Mouse (Mus musculus) liver, embryonic 11.5 days (tissue): ENCODE measurements around the gene Fastkd2. TPM values are rescaled to one million over a fixed set of nuclear protein-coding genes. Genes with fewer than 3 reads are reported as not detected.

Source experiments
- polyA plus RNA-seq: library from polyadenylated mRNA; unstranded; fragments of >200 nt; fragmentation: Nextera tagmentation; extraction: Ambion mirVana; gene quantifications from 2 replicates; pipeline ENCODE4 v1.2.1, GENCODE M21; 2014

Fastkd2 gene
- polyA plus RNA-seq, 1 experiment from 2014 or later: 89.3 TPM

Other genes starting within 250 kb of the Fastkd2 start
- gene Gm39653, start 114.6 kb upstream of the Fastkd2 start, polyA plus RNA-seq: not detected in 2 replicates
- gene Dytn, start 43.7 kb upstream of the Fastkd2 start, polyA plus RNA-seq: not detected in 2 replicates
- not detected in 2 replicates for gene Mdh1b, start 296 bp upstream of the Fastkd2 start, polyA plus RNA-seq
- not detected in 2 replicates for gene 4933402D24Rik, start 38.7 kb downstream of the Fastkd2 start, polyA plus RNA-seq